Mouse (Mus musculus) erythroid progenitor cell, adult 5-6 weeks (primary cell): Measurements from ENCODE around the gene Fggy. TPM values are rescaled to one million over a fixed set of nuclear protein-coding genes. Genes with fewer than 3 reads are reported as not detected.

ENCODE experiments used
- ATAC-seq: replicated peaks from 2 replicates; pipeline ENCODE4 v1.8.0; 2016; ENCODE audit warnings: moderate number of reproducible peaks, mild to moderate bottlenecking, moderate TSS enrichment, inconsistent platforms; ENCODE audit not compliant: poor library complexity, low FRiP score, severe bottlenecking
- total RNA-seq, 2 experiments: library from RNA; stranded (forward) in 1 of 2; stranded (reverse) in 1 of 2; fragments of 150-400 nt in 1 of 2; fragments of 186-747, 209-891 nt in 1 of 2; gene quantifications; 2 replicates each; pipeline versions ENCODE4 v1.2.3 to v1.2.4; 2015 to 2017; ENCODE audit warnings: low replicate concordance in 2 of 2

Gene Fggy
- total RNA-seq (2015; ENCODE audit: low replicate concordance) (8.8 TPM in 1 of 2 replicates, not detected in the other), total RNA-seq (2017; ENCODE audit: low replicate concordance) (1.7 TPM in 1 of 2 replicates, not detected in the other)

DNA sequence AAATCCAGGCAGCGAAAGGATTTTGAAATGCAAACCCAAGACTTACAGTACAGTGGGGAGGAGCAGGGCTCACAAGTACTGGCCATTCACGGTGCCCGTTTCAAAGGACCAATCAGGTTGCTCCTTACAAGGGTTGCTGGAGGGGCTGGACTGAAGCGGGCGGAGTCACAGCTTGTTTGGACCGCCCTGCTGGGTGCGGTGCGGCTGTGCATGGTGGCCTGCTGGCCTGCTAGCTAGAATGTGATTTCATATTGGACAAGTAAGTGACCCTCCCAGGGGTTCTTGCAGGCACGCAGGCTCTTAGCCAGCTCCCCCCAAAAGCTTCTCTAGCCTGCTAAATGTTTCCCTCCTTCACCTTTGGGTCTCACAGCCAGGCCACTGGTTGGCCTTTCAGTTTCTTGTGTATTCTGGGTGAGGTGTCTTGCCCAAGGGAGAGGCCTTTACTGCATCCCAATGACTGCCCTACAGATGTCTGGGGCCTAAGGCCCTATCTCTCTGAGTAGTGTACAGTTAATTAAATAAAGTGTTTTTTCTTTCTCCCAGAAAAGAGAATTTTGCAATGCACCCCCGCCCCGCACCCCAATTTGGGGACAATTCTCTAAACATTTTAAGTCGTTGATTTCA, at the start of gene Fggy:
Gene Fggy (plus strand): TSS at position 175 of the 624 bp plus-strand sequence.
- peak; percentile 75 for ATAC-seq

- no peak for ATAC-seq
Observed at GRCm38 (mm10) chr4:95507946-95508311, 49.4 kb upstream of the Fggy start.

GRCm38 (mm10) chr4:95518382-95518781, 38.9 kb upstream of the Fggy start:
- ATAC-seq, result no peak

GRCm38 (mm10) chr4:95519975-95520642, 37.2 kb upstream of the Fggy start:
- no peak for ATAC-seq

DNA sequence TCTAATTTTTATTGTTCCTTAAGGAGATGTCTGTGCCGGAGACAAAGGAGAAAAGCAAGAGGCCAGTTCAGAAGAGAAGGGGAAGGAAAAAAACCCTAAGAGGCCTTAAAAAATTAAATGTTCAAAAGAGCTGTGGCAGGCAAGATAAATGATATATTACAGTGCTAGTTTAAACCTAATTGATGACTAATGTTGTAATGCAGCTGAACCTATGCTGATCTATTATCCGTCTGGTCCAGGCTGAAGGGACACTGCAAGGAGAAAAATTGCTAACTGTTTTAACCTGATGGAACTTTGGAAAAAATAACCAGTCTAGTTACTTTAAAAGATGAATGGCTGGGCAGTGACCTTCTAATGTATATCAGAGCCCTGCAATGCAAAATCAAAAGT, 36.7 kb upstream of the Fggy start:
- no peak for ATAC-seq

DNA sequence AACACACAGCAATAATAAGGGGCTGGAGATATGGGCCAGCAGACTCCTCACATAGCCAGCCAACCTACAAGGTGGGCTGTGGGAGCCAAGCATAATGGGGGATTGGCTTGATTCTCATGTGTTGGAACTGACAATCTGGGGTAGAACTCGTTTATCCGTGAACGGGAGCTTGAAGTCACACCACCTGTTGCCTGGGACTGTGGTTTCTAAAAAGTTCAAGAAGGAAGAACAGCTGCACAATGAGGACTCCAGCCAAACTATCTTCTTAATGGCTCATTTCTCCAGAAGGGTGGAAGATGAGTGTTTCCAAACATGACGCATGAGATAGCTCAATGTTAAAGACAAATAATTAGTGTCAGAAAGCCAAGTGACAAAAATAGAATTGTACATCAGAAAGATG, 30.7 kb upstream of the Fggy start:
- no peak for ATAC-seq

GRCm38 (mm10) chr4:95530757-95531156, 26.6 kb upstream of the Fggy start:
- no peak for ATAC-seq

GRCm38 (mm10) chr4:95533946-95534345, 23.4 kb upstream of the Fggy start:
- ATAC-seq, result no peak

- no peak for ATAC-seq
Observed at GRCm38 (mm10) chr4:95541382-95542038, 15.8 kb upstream of the Fggy start.

GRCm38 (mm10) chr4:95542039-95542790, 15.1 kb upstream of the Fggy start:
- no peak for ATAC-seq

- ATAC-seq, result no peak
Observed at GRCm38 (mm10) chr4:95543529-95543928, 13.8 kb upstream of the Fggy start.

GRCm38 (mm10) chr4:95556663-95557332, 509 bp upstream of the Fggy start:
- no peak for ATAC-seq

- no peak for ATAC-seq
Observed at GRCm38 (mm10) chr4:95558271-95558888, 1.1 kb downstream of the Fggy start.

DNA sequence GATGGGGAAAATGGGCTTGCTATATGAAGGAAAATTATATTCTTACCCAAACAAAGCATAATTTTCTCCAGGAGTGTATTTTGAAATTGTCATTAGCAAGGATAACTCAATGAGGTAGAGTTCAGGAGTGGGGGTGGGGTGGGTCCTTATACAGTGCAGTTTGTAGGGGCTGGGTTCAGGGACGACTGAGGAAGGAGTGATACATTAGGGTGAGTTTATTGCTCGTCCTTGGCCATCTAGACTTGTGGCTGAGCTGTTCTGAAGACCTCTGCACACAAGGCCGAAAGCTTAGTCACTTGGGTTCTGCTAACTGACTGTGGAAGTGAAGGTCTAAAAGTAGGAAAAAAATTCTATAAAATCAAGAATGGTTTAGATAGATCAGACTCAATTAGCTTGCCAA, 14.3 kb downstream of the Fggy start:
- no peak for ATAC-seq

DNA sequence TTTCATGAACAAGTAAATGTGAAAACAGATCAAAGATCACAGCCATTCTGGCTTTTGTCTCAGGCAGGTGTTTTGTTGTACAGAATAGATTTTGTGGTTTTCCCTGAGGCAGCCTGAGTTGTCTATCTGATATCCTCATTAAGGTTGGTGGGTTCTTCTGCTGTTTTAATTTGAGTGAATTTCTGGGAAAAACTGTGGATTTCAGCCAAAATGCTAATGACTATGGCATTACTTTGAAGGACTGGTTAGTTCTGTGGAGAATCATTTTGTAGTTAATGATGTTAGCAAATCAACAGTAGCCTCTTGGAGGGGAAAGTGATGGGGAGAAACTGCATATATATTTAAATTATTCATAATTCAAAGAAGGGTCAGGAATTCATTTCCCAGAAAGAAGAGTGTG, 16.4 kb downstream of the Fggy start:
- ATAC-seq, result no peak

- ATAC-seq, result no peak
Observed at GRCm38 (mm10) chr4:95575411-95575911, 18.2 kb downstream of the Fggy start.

DNA sequence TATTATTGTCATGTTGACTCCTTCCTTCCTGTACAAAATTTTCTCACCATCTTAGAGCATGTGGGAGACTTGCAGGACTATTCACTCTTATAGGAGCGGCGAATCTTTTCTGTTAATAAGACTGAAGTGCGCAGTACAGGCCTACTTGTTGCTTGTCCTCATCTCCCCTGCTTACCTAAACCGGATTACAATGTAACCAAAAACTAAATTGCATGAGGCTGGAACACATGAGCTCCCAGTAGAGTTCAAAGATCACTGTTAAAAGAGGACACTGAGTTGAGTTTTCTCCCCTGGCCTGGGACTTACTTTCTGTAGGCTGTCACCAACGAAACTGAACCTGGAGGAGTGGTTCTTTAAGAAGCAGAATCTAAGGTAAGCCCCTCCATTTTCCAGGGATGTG, 21.9 kb downstream of the Fggy start:
- ATAC-seq, result no peak

- no peak for ATAC-seq
Observed at GRCm38 (mm10) chr4:95584107-95584762, 26.9 kb downstream of the Fggy start.
